Mouse (Mus musculus): ENCODE measurements around the gene Hmgcs2.

DNA sequence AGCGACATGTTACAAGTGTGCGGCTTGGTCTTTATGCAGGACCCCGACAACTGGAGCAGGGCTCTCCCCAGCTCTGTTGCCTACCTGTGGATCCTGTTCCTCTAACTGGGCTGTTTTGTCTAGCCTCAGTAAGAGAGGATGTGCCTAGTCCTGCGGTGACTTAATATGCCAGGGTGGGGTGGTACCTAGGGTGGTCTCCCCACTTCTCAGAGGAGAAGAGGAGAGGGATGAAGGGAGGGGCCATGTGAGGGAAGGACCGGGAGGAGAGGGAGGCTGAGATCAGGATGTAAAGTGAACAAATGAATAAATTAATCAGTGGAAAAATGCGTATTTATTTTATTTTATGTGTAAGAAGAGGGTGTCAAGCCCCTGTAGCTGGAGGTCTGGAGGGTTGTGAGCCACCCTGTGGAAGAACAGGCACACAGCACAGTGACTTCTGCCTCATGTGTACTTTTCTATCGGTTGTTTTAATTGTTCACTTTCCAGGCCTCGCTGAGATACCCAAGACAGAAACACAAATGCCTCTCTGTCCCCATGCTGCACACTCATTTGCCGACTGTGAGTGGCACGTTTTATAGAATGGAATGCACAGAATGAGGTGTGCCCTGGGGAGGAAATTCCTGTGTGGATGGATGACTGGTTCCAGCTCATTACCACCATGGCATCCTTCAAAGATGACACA, 75.2 kb downstream of the Hmgcs2 start:
- no peak for TF ChIP-seq CTCF (IDR thresholded peaks at IDR 0.05; ENCODE audit: extremely low read depth, insufficient read depth, insufficient read length, insufficient replicate concordance)
- no peak for TF ChIP-seq POLR2A (IDR thresholded peaks at IDR 0.05; ENCODE audit: low read depth, low read length)

Data from spleen, adult 2 months (tissue).